Mouse (Mus musculus): ENCODE results near the gene Ppil4. TPM values are rescaled to one million over a fixed set of nuclear protein-coding genes. Genes with fewer than 3 reads are reported as not detected.
"Not testable (repeated sequence)": the region's sequence is repeated elsewhere in the genome, so short reads cannot be mapped to it uniquely, and the experiment has no call there.

The Ppil4 gene
- 10 to 100 TPM; 33.4 to 33.9 TPM for total RNA-seq (2021)
- long read RNA-seq, experiment 1, transcript Ppil4-201 (13 exons, 3,471 nt), result major isoform, 72 of 87 reads
- long read RNA-seq, experiment 1, partial matches to known transcripts, result 1 of 87 reads
- long read RNA-seq, experiment 1, other reads (novel, unspliced or antisense), result 14 of 87 reads
- long read RNA-seq, experiment 2, transcript Ppil4-201 (13 exons, 3,471 nt), result major isoform, 65 of 78 reads
- long read RNA-seq, experiment 2, partial matches to known transcripts, result 5 of 78 reads
- long read RNA-seq, experiment 2, other reads (novel, unspliced or antisense), result 8 of 78 reads

DNA sequence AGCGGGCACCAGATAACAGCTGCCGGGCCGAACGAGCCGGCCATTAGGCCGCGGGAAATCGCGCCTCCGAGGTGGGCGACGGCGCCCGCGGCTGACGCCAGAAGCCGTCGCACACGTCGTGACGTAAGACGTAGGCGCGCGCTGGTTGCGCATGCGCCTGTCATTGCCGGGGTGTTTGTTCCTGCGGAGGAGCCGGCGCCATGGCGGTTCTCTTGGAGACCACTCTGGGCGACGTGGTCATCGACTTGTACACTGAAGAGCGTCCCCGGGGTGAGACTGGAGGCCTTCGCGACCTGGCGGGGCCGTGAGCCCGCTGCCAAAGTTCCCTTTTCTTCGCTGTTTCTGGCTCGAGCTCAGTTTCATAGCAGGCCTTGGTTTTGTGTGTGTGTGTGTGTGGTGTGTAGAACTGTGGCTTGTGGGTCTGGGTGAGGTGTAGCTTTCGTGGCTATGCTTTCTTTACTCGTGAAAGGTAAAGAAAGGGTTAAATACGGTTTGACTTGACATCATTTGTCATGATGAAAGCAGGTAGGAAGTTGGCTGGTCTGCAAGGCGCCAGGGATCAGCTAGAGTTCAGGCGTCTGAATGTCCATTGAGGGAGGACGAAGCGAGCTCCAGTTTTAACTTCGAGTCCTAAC is at the start of gene Ppil4, which contains the start of gene Ginm1:
Gene Ppil4, plus strand, starts transcription at position 141 of the 635 bp plus-strand sequence.
Gene Ginm1, minus strand, starts transcription at position 74 of the 635 bp plus-strand sequence.
- intact Hi-C loops (cut with DNase I), result no loop called here
- peak; percentile 92 to 94 for DNase-seq (ENCODE audit: low spot score in 2 of 2)

DNA sequence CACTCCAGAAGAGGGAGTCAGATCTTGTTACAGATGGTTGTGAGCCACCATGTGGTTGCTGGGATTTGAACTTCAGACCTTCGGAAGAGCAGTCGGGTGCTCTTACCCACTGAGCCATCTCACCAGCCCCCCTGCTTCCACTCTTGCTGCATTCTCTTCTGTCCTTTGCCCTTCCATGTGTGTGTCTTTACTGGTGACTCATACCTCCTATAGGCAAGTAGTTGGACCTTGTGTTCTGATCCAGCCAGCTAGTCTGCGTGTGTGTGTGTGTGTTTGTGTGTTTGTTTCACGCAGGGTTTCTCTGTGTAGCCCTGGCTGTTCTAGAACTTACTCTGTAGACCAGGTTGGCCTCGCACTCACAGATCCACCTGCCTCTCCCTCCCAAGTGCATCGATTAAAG is 47.2 kb upstream of the Ppil4 start:
- DNase-seq (ENCODE audit: low spot score in 2 of 2); intact Hi-C loops (cut with DNase I): not testable (repeated sequence)

DNA sequence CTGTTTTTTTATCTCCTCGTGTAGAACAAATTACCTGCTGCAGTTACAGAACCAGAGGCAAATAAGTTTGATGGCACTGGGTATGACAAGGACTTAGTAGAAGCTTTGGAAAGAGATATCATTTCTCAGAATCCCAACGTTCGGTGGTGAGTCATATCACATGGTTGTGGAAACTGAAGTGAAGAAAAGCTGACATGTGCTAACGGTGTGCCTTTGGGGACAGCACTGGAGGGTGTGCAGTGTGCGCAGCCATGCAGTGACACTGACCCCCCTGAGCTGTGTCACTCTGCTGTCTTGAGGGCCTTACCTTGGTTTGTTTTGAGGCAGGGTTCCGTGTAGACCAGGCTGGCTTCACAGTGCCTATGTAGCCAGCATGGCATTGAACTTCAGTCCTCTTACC is 43.9 kb upstream of the Ppil4 start:
- DNase-seq (ENCODE audit: low spot score in 2 of 2), result no peak
- intact Hi-C loops (cut with DNase I), result no loop called here

GRCm38 (mm10) chr10:7757544-7757943 is 35.1 kb upstream of the Ppil4 start:
- DNase-seq (ENCODE audit: low spot score in 2 of 2), result no peak
- intact Hi-C loops (cut with DNase I), result no loop called here

- intact Hi-C loops (cut with DNase I), result no loop called here
Measured at GRCm38 (mm10) chr10:7772346-7772745, 20.3 kb upstream of the Ppil4 start.

DNA sequence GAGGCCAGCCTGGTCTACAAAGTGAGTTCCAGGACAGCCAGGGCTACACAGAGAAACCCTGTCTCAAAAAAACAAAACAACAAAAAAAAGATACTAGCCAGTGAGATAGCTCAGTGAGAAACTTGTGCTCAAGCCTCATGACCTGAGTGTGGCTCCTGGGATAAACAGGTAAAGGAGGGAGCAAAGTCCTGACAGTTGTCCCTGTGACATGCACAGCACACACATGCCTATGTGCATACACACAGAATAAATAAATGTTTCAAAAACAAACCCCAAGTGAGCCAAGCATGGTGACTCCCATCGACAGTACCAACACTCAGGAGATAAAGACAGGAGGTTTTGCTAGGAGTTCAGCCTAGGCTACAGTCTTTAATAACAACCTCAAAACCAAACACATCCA is 19.9 kb upstream of the Ppil4 start:
- no peak for DNase-seq (ENCODE audit: low spot score in 2 of 2)
- intact Hi-C loops (cut with DNase I), result no loop called here

More at GRCm38 (mm10) chr10:7772346-7772745, 20.3 kb upstream of the Ppil4 start:
- no peak for DNase-seq (ENCODE audit: low spot score in 2 of 2)

DNA sequence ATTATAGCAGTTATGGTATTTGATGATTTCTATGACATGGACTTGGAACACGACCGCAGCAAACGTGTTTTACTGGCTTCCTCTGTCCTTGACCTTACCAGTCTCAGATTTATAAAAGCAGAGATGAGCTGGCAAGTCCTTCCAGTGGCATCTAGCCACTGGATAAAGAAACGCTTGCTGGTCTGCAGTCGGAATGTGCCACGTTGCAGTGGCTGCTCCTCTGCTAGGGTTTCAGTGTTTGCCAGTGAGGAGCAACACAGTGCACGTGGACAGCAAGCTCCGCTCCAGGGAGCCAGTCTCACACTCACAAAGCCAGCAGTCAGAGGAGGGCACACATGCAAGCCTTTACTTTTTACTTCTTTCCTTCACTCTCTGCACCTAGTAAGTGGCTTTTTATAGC is 17.3 kb upstream of the Ppil4 start:
- DNase-seq (ENCODE audit: low spot score in 2 of 2), result no peak
- intact Hi-C loops (cut with DNase I), result no loop called here

- intact Hi-C loops (cut with DNase I), result no loop called here
- DNase-seq (ENCODE audit: low spot score in 2 of 2), result no peak
Measured at GRCm38 (mm10) chr10:7778361-7778760, 14.3 kb upstream of the Ppil4 start.

DNA sequence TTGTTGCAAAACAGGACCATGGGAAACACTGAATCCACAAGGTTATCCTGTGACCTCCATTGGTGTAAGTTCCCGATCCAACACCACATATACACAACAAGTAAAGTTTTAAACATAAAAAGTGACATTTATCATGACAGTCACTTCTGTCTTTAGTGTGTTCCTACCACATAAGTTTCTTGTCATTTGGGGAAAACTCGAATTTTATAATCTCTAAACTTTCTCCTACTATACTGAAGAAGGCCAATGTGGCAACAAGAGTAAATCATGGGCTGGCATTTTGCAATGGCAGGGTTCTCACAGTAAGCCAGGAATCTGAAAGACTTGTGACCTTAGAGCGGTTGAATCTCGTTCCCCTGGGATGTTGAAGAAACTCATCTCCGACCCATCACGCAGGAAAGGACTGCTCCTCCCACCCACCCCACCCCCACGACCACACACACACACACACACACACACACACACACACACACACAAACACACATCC is 12.9 kb upstream of the Ppil4 start:
- no peak for DNase-seq (ENCODE audit: low spot score in 2 of 2)
- intact Hi-C loops (cut with DNase I), result no loop called here

GRCm38 (mm10) chr10:7780238-7781176 is 12.2 kb upstream of the Ppil4 start:
- peak; percentile 79 to 85 for DNase-seq (ENCODE audit: low spot score in 2 of 2)
- intact Hi-C loops (cut with DNase I), result no loop called here

- DNase-seq (ENCODE audit: low spot score in 2 of 2), result no peak
- intact Hi-C loops (cut with DNase I), result no loop called here
Measured at GRCm38 (mm10) chr10:7781214-7781613, 11.5 kb upstream of the Ppil4 start.

GRCm38 (mm10) chr10:7787319-7787718 is 5.4 kb upstream of the Ppil4 start:
- DNase-seq (ENCODE audit: low spot score in 2 of 2), result no peak
- intact Hi-C loops (cut with DNase I), result no loop called here

DNA sequence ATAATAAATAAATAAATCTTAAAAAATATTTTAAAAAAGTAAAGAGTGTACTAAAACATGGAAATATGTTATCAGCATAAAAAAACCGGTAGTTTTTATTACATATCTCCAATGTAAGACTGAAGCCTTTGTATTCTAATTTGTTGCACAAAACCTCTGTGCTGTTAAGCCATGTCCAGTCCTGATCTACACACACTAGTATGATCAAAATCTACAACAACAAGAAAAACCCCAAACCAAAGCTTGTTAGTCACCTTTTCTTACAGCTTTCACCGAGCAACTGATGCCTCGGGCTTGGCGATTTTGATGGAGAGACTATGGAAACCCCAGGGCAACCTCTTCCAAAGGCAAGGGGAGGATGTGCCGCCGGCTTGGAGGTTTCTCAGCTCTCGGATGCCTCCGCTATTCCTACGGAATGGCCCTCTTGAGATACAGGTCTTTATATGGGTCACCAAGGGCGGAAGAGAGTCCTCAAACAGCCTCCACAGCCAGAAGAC is 389 bp upstream of the Ppil4 start:
- no peak for DNase-seq (ENCODE audit: low spot score in 2 of 2)
- intact Hi-C loops (cut with DNase I), result no loop called here

DNA sequence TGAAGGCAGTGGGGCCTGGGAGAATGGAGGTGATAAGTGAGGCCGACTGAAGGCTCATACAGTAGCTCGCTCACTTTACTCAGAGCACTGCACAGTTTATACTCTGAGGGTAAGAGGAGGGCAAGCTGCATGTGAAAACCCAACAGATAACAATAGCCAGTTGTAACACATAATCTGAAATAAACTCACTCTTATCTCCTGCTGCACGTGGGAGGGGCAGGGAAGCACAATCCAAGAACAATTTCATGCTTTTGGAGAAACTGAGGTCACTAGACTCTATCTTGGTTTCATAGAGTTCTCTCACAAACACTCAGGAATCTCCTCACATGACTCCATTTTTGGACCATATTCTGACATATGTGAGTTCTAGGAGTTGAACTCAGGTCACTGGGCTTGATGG is 8.6 kb downstream of the Ppil4 start:
- no peak for DNase-seq (ENCODE audit: low spot score in 2 of 2)
- intact Hi-C loops (cut with DNase I), result no loop called here

DNA sequence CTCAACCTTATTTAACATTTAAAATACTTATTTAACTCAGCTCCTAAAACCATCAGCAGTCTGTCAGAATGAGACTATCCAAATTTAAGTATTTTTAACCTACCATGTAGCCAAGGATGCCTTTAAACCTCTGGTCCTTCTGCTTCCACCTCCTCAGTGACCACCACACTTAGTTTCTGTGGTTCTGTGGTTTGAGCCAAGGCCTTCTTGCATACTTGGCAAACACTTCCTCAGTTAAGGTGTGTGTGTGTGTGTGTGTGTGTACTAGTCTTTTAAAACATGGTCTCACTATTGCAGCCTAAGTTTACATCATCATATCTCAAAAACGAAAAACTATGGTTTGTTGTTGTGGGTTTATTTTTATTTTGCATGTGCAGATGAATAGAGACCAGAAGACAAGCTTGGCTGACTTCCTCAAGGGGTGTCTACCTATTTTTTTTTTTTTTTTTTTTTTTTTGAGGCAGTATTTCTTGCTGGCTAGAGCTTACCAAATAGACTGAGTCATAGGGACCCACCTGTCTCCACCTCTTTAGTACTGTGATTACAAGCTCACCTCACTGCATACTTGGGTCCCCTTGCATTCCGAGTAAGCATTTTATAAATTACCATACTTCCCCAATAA is 9.9 kb downstream of the Ppil4 start:
- DNase-seq (ENCODE audit: low spot score in 2 of 2), result no peak
- intact Hi-C loops (cut with DNase I), result no loop called here

DNA sequence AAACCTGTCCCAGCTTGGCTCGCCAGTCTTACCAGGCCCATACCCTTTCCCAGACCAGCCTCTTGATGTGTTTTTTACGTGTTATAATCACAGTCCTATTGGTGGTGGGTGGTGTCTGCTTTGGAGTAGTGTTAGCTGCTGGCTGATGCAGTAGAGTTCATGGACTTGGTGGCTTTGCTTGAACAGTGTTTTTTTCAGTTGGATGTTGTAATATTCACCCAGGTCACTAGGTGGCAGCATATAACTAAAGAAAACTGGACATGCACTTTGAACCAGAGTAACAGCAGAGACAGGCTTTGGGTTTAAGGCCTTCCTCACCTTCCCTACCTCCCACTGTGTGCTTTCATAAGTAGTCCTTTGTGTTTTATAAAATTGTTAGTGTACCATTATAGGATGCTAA is 17.2 kb downstream of the Ppil4 start:
- intact Hi-C loops (cut with DNase I), result loop anchor here (5.0 to 10.0 kb wide), 2 partner anchors 395 to 432 kb away; no protein-coding TSS in a partner anchor
- DNase-seq (ENCODE audit: low spot score in 2 of 2), result peak; percentile 69 to 74

DNA sequence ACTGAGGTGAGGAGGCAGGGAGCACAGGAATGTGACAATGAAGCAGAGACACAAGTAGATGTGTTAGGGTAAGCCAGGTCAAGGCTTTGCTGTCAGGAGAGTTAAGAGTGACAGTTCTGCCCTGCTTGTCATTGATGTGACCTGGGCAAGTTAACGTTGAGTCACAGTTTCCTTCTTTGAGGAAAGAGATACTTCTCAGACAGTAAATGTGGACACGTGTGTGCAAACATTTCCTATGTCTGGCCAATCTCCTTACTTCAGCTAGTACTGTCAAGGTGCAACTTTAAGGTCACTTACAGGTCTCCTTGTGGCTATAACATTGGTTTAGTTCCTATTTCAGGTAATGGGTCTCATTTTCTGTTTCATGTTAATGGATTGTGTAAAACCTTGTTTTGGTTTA is 23.8 kb downstream of the Ppil4 start:
- no peak for DNase-seq (ENCODE audit: low spot score in 2 of 2)
- intact Hi-C loops (cut with DNase I), result loop anchor here (10.0 kb wide), 1 partner anchor 388 kb away; no protein-coding TSS in a partner anchor

DNA sequence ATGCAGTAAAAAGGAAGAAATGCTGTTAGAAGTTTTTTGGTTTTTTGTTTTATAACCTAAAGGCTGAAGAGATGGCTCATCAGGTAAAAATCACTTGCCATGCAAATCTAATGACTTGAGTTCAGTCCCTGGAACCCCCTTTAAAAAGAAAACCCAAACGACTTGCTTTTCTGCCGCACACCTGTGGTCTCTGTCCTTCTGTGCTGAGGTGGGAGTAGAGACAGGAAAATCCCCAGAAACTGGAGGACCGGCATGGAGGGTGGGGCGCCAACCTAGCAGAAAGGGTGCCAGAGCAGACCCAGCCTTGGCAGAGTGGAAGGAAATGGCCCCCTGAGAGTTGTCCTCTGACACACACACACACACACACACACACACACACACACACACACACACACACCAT is 26.0 kb downstream of the Ppil4 start:
- intact Hi-C loops (cut with DNase I), result loop anchor here (10.0 kb wide), 1 partner anchor 386 kb away; no protein-coding TSS in a partner anchor
- no peak for DNase-seq (ENCODE audit: low spot score in 2 of 2)

- intact Hi-C loops (cut with DNase I), result loop anchor here (10.0 kb wide), 1 partner anchor 386 kb away; no protein-coding TSS in a partner anchor
- no peak for DNase-seq (ENCODE audit: low spot score in 2 of 2)
Measured at GRCm38 (mm10) chr10:7819156-7819555, 26.5 kb downstream of the Ppil4 start.

Measured in left cerebral cortex, postnatal 14 days (tissue).